Mouse (Mus musculus) frontal cortex, postnatal 36 days (tissue): Measurements from ENCODE around the gene Brd1.

Experiments
- DNase-seq, 2 experiments: peaks; one replicate each; pipeline ENCODE4 v3.0.0; 2022; ENCODE audit warnings: low spot score in 2 of 2

The Brd1 gene

DNA sequence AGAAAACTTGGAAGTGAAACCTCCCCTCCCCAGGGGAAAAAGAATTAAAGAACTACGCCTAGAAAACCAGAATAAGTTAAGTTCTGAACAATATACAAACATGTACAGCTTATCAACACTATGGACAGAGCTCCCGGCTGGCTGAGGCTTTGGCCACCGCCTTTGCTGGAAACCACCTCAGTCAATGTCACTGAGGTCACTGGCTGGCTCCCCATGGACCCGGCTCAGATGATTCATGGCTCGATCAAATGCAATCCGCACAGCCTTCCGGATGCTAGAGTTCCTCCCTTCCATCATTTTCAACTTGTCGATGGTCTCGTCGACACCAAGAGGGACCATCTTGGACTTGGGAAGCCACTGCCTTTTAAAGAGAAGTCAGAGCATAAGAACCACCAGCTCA lies 45.9 kb downstream of the Brd1 start:
- no peak for DNase-seq

- DNase-seq = no peak
These were observed 47.3 kb downstream of the Brd1 start for GRCm38 (mm10) chr15:88686725-88687124.

DNA sequence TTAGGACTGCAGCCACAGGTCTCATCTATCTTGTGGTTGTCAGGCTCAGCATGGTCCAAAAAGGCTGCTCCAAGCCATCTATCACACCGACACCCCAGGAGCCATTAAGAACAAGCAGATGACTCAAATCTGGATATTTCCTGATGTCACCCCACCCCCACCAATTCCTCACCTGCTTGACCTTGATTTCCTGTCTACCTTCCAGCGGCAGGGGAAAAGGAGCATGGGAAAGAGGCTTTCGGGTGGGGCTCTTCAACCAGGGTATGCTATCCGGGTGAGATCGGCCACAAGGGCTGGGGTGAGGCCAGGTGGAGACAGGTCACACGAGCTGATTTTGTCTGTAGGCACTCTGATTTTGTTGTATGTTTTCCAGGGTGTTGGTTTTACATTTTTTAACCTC lies 50.0 kb downstream of the Brd1 start:
- DNase-seq = no peak

DNA sequence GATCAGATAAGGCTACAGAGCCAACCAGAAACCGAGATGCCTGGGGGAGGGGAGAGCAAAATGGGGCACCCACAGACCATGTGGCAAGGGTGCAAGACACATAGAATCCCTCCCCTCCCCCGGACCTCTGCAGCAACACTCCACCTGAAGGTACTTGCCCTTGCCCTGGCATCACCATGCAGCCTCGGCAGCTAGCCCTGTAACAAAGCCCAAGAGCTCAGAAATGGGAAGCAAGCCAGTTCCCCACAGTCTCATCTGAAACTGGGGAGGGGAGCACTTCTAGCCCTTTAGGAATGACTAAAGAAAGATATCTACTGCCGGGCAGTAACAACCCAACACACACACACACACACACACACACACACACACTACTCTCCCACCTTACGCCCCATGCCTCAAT lies 53.1 kb downstream of the Brd1 start:
- DNase-seq = no peak

DNA sequence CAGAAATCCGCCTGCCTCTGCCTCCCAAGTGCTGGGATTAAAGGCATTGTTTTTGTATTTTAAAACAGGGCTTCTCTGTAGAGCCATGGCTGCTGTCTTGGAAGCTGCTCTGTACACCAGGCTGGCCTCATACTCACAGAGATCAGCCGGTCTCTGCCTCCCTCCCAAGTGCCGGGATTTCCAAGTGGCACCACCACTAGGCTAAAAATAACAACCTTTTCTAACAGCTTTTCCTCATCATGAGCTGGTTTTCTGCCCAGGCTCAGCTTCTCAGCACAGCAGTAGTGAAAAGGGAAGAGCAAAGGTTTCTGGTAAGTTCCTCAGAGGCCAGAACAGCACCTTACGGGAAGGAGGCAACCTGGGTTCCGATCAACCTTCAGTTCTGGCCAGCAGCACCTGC lies 56.5 kb downstream of the Brd1 start:
- peak in 1 of 2 experiments; percentile 46 for DNase-seq

DNA sequence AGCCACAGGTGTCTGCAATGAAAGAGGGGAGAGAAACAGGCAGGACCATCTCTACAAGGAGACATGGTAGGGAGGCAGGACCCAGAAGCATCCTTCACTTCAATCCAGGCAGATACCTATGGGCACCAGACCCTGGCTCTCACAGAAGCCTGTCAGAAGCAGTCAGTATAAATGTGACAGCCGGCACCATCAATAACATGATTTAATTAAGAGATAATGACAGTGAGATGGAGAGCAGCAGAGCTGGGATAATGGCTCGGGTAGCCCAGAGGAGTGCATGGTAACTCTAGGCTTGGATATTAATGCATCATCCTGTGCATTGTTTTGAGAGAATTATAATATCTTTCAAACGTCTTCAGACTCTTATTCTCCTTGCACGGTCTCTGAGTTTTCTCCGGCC lies 58.0 kb downstream of the Brd1 start:
- no peak for DNase-seq

GRCm38 (mm10) chr15:88668693-88669092 lies 65.3 kb downstream of the Brd1 start:
- no peak for DNase-seq

- no peak for DNase-seq
These were observed 66.4 kb downstream of the Brd1 start for GRCm38 (mm10) chr15:88667653-88668052.

GRCm38 (mm10) chr15:88665846-88666245 lies 68.2 kb downstream of the Brd1 start:
- no peak for DNase-seq

GRCm38 (mm10) chr15:88663041-88663440 lies 71.0 kb downstream of the Brd1 start:
- DNase-seq = no peak

DNA sequence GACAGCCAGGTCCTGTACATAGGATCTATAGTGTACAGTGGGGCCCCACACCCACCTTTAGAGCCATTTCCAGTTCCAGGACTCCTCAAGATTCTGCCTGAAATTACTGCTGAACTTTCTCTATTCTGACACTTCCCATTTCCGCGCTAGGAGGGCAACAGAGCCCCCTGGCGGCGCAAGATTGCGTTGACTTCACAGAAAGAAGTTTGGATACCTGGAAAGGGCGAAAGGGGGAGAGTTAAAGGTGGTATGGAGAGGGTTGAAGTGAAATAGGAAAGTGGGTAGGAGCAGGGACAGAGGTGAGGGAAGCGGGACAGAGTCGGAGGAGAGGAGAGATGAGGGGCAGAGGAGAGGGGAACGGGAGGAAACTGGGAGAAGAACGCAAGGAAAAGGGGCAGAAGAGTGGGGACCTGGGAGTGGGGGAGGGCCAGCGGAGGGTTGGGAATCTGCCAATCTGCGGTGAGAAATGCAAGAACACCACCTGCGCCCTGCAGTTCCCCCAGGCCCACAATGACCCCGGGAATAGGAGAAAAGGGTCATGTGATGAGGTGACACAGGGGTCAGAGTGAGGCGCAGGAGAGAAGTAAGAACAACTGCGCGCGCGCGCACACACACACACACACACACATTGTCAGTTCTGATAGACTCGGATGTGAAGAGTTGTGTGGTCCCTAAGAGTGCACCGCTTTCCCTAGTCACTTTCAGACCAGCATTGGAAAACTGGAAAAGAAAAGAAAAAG lies 71.8 kb downstream of the Brd1 start:
- peak; percentile 53 to 62 for DNase-seq

DNA sequence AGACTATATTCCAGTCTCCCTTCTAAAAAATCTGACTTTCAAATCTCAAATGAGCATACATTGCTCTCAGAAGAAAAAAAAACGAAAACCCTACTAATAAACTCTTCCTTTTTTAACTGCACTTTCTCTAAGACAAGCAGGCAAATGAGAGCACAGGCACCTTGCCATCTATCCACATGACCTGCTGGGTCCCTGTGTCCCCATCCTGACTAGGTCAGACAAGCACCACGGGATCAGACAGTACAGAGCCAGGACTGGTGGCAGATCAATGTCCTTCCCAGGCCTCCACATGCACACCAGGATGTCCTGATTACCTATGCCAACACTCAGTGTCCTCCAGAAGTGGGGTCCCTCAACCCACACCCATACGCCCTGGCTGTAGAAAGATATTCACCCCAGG lies 72.4 kb downstream of the Brd1 start:
- no peak for DNase-seq

GRCm38 (mm10) chr15:88652006-88652405 lies 82.0 kb downstream of the Brd1 start:
- no peak for DNase-seq

DNA sequence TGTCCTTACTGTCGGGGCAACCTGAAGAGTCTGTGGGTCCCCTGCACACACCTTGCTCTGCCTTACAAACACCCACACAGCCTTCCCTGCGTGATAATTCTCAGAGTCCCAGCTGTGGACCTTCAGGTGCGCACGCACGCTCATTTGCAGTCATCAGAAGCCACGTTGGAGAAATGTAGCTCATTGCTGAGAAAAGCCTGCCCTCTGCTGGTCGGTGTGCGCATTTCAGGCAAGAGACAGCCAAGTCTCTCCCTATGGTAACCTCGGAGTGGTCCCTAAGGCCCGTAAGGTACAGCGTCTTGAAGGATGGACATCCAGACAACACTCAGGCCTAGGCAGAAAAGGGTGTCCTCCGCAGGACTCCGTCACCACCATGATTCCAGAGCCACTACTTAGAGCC lies 83.0 kb downstream of the Brd1 start:
- peak; percentile 81 to 87 for DNase-seq
